Comparison of ENCODE assay signal across 26 mouse cellular contexts in the genomic region with DNA sequence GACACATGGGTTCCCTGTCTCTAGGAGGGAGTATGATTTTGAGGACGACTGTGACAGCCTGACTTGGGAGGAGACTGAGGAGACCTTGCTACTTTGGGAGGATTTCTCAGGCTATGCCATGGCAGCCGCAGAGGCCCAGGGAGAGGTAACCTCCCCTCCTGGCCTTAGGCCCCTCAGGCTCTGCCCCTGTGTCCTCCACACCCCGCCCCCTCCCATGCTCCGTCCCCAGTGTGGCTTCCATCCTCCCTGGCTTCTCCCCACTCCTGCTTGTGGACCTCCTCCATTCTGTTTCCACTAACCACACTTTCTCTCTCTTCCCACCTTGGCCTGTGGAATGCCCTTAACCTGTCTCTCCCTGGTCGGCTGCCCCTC. TPM values are rescaled to one million over a fixed set of nuclear protein-coding genes. Genes with fewer than 3 reads are reported as not detected.
A peak's percentile ranks its signal among the peaks of the same experiment; 100 is the strongest.
DNase-seq lines count a peak whose midpoint lies in the region; ATAC-seq and TF ChIP-seq lines count a peak whose summit lies in the region.
"Had no signal": no experiment of that assay in that cellular context is flagged by ENCODE, and none has a peak within 500 bp of the region (broad histone marks: within the 10 kb centered on the region; RNA-seq: fewer than 3 reads in every experiment).

No protein-coding gene starts in this region.

- no peak for TF ChIP-seq EP300 in liver, postnatal 0 days (IDR thresholded peaks at IDR 0.05; ENCODE audit: low read depth)

- 0 out of 2 replicates have a peak overlapping the region, but pooled peaks have one; percentile 18 for H3K27ac ChIP-seq in hindbrain, embryonic 12.5 days
- H3K27ac ChIP-seq in hindbrain, embryonic 13.5 days = no peak overlapping the region
- peak overlapping the region; percentile 41; the same call in 1 of the 2 replicates for H3K27ac ChIP-seq in liver, embryonic 12.5 days
- H3K27ac ChIP-seq in liver, postnatal 0 days (ENCODE audit: low read depth) = no peak overlapping the region
- peak overlapping the region; percentile 63 for H3K27ac ChIP-seq in liver, embryonic 13.5 days
- H3K27ac ChIP-seq: embryonic facial prominence, embryonic 13.5 days; heart, embryonic 15.5 days; liver, embryonic 14.5 days; lung, embryonic 15.5 days; midbrain, embryonic 12.5 days; stomach, embryonic 15.5 days had no signal

- no peaks in the 10 kb centered on the region for H3K9me3 ChIP-seq in hindbrain, embryonic 12.5 days (replicated peaks)
- H3K9me3 ChIP-seq in hindbrain, embryonic 13.5 days = no peaks in the 10 kb centered on the region
- no peaks in the 10 kb centered on the region for H3K9me3 ChIP-seq in liver, embryonic 12.5 days (replicated peaks)
- no peaks in the 10 kb centered on the region for H3K9me3 ChIP-seq in liver, postnatal 0 days (ENCODE audit: low read length)
- no peaks in the 10 kb centered on the region for H3K9me3 ChIP-seq in G1E (replicated peaks)
- no peaks in the 10 kb centered on the region for H3K9me3 ChIP-seq in liver, embryonic 13.5 days (replicated peaks)
- H3K9me3 ChIP-seq: embryonic facial prominence, embryonic 13.5 days; heart, embryonic 15.5 days; lung, embryonic 15.5 days; midbrain, embryonic 12.5 days; stomach, embryonic 15.5 days had no signal

- TF ChIP-seq CTCF in liver, postnatal 0 days (IDR thresholded peaks at IDR 0.05; ENCODE audit: low read depth) = no peak
- TF ChIP-seq CTCF in G1E (IDR thresholded peaks at IDR 0.05; ENCODE audit: low read depth, low read length) = no peak

- DNase-seq in liver, postnatal 0 days = no peak
- no peak for DNase-seq in G1E (ENCODE audit: low spot score)
- no peak for DNase-seq in liver, embryonic 13.5 days
- no peak for DNase-seq in left cerebral cortex, adult 9 months (ENCODE audit: low spot score in 2 of 2)
- DNase-seq: adrenal gland, postnatal 10 days; cerebellum, adult 8-10 months; cerebellum, postnatal 25 days; embryo, embryonic 11 days; kidney, adult 8-10 months; left cerebral cortex, postnatal 4 days; right cerebral cortex, postnatal 25 days; thymus, adult 2 months; thymus, postnatal 36 days had no signal

- peaks cover 35% of the 10 kb centered on the region for H3K36me3 ChIP-seq in hindbrain, embryonic 12.5 days
- peaks cover 63% of the 10 kb centered on the region for H3K36me3 ChIP-seq in hindbrain, embryonic 13.5 days
- peaks cover 77% of the 10 kb centered on the region for H3K36me3 ChIP-seq in liver, embryonic 12.5 days
- H3K36me3 ChIP-seq in liver, postnatal 0 days (replicated peaks; ENCODE audit: insufficient read depth, low read length) = peaks cover 20% of the 10 kb centered on the region
- peaks cover 95% of the 10 kb centered on the region for H3K36me3 ChIP-seq in G1E (replicated peaks)
- peaks cover 39% of the 10 kb centered on the region for H3K36me3 ChIP-seq in liver, embryonic 13.5 days

- H3K9ac ChIP-seq in hindbrain, embryonic 12.5 days = no peak overlapping the region
- H3K9ac ChIP-seq in hindbrain, embryonic 13.5 days = no peak overlapping the region; the same call in 1 of the 2 replicates
- peak overlapping the region; percentile 40; the same call in 1 of the 2 replicates for H3K9ac ChIP-seq in liver, embryonic 12.5 days
- no peak overlapping the region for H3K9ac ChIP-seq in liver, postnatal 0 days (replicated peaks)
- no peak overlapping the region for H3K9ac ChIP-seq in liver, embryonic 13.5 days
- H3K9ac ChIP-seq: heart, embryonic 15.5 days; liver, embryonic 14.5 days; lung, embryonic 15.5 days; midbrain, embryonic 12.5 days; stomach, embryonic 15.5 days had no signal

- WGBS in hindbrain, embryonic 12.5 days = 84% methylated on average over 5 of the region's 5 CpGs
- WGBS in hindbrain, embryonic 13.5 days = 78% methylated on average over 5 of the region's 5 CpGs
- 54% methylated on average over 5 of the region's 5 CpGs for WGBS in liver, embryonic 12.5 days (ENCODE audit: insufficient replicate concordance)
- WGBS in liver, postnatal 0 days (ENCODE audit: insufficient replicate concordance) = 56% methylated on average over 5 of the region's 5 CpGs
- 64% methylated on average over 5 of the region's 5 CpGs for WGBS in liver, embryonic 13.5 days (ENCODE audit: insufficient replicate concordance)

- no peak overlapping the region for H3K4me2 ChIP-seq in hindbrain, embryonic 12.5 days (replicated peaks)
- no peak overlapping the region for H3K4me2 ChIP-seq in hindbrain, embryonic 13.5 days
- H3K4me2 ChIP-seq in liver, embryonic 12.5 days = peak overlapping the region; percentile 38; the same call in 1 of the 2 replicates
- no peak overlapping the region for H3K4me2 ChIP-seq in liver, postnatal 0 days (ENCODE audit: low read depth, low read length)
- peak overlapping the region; percentile 40 for H3K4me2 ChIP-seq in liver, embryonic 13.5 days
- H3K4me2 ChIP-seq: embryonic facial prominence, embryonic 13.5 days; heart, embryonic 15.5 days; lung, embryonic 15.5 days; midbrain, embryonic 12.5 days; stomach, embryonic 15.5 days had no signal

- peaks cover 31% of the 10 kb centered on the region for H3K4me1 ChIP-seq in hindbrain, embryonic 12.5 days
- H3K4me1 ChIP-seq in hindbrain, embryonic 13.5 days (replicated peaks) = peaks cover 33% of the 10 kb centered on the region
- peaks cover 84% of the 10 kb centered on the region for H3K4me1 ChIP-seq in liver, embryonic 12.5 days
- H3K4me1 ChIP-seq in liver, postnatal 0 days (ENCODE audit: insufficient read depth) = peaks cover 14% of the 10 kb centered on the region
- H3K4me1 ChIP-seq in G1E (ENCODE audit: insufficient read depth, low read depth, low read length) = peaks cover 76% of the 10 kb centered on the region
- H3K4me1 ChIP-seq in liver, embryonic 13.5 days (replicated peaks) = peaks cover 86% of the 10 kb centered on the region

- no peak overlapping the region for H3K4me3 ChIP-seq in hindbrain, embryonic 12.5 days
- H3K4me3 ChIP-seq in hindbrain, embryonic 13.5 days = no peak overlapping the region
- H3K4me3 ChIP-seq in liver, embryonic 12.5 days = no peak overlapping the region
- H3K4me3 ChIP-seq in liver, postnatal 0 days (ENCODE audit: low read depth, low read length) = no peak overlapping the region
- peak overlapping the region; percentile 64; the same call in 1 of the 2 replicates for H3K4me3 ChIP-seq in G1E (ENCODE audit: low read depth, low read length)
- no peak overlapping the region for H3K4me3 ChIP-seq in liver, embryonic 13.5 days (replicated peaks)
- H3K4me3 ChIP-seq: embryonic facial prominence, embryonic 13.5 days; erythroblast, embryonic 14.5 days; heart, embryonic 15.5 days; lung, embryonic 15.5 days; midbrain, embryonic 12.5 days; stomach, embryonic 15.5 days had no signal

- H3K27me3 ChIP-seq in hindbrain, embryonic 12.5 days = no peaks in the 10 kb centered on the region
- no peaks in the 10 kb centered on the region for H3K27me3 ChIP-seq in hindbrain, embryonic 13.5 days
- no peaks in the 10 kb centered on the region for H3K27me3 ChIP-seq in liver, embryonic 12.5 days (replicated peaks)
- no peaks in the 10 kb centered on the region for H3K27me3 ChIP-seq in liver, postnatal 0 days (ENCODE audit: insufficient read depth, low read length)
- no peaks in the 10 kb centered on the region for H3K27me3 ChIP-seq in G1E (ENCODE audit: insufficient read depth, low read length)
- H3K27me3 ChIP-seq in liver, embryonic 13.5 days = no peaks in the 10 kb centered on the region
- H3K27me3 ChIP-seq: embryonic facial prominence, embryonic 13.5 days; heart, embryonic 15.5 days; lung, embryonic 15.5 days; midbrain, embryonic 12.5 days; stomach, embryonic 15.5 days had no signal

- ATAC-seq in hindbrain, embryonic 12.5 days (ENCODE audit: low FRiP score) = no peak
- no peak for ATAC-seq in hindbrain, embryonic 13.5 days (ENCODE audit: low FRiP score)
- ATAC-seq in liver, embryonic 12.5 days = no peak; the same call in 1 of the 2 replicates
- ATAC-seq in liver, postnatal 0 days = no peak
- no peak for ATAC-seq in G1E (ENCODE audit: extremely low read depth, insufficient number of reproducible peaks, low FRiP score, poor library complexity, severe bottlenecking)
- no peak for ATAC-seq in liver, embryonic 13.5 days (ENCODE audit: low read depth)
- ATAC-seq: CD4-positive, CD25-positive, alpha-beta regulatory T cell, adult 4 months; forebrain, embryonic 16.5 days; intestine, embryonic 16.5 days had no signal

RNA-seq across cellular contexts. Expression of a gene that starts 8.0 kb away (rescaled TPM):
- polyA plus RNA-seq in hindbrain, embryonic 12.5 days (2016; fragmentation: Nextera tagmentation; extraction: Ambion mirVana) = 19.2 and 21.3 TPM in 2 replicates
- polyA plus RNA-seq in hindbrain, embryonic 13.5 days (2015; fragmentation: Nextera tagmentation; extraction: Ambion mirVana) = 17.2 and 19.7 TPM in 2 replicates
- polyA plus RNA-seq in liver, embryonic 12.5 days (2016; fragmentation: Nextera tagmentation; extraction: Ambion mirVana) = 6.6 and 7.3 TPM in 2 replicates
- polyA plus RNA-seq in liver, postnatal 0 days (2015; fragmentation: Nextera tagmentation; extraction: Ambion mirVana) = 4.2 and 4.8 TPM in 2 replicates
- 20.4 and 25.1 TPM in 2 replicates for total RNA-seq in G1E (2014; fragmentation: Nextera tagmentation)
- 12.3 and 14.5 TPM in 2 replicates for total RNA-seq in G1E (2017)
- 26.9 and 31.7 TPM in 2 replicates for polyA plus RNA-seq in G1E (2012)
- polyA plus RNA-seq in liver, embryonic 13.5 days (2015; fragmentation: Nextera tagmentation; extraction: Ambion mirVana) = 3.7 and 3.9 TPM in 2 replicates

RNA-seq across cellular contexts. Expression of a gene that starts 13.3 kb away (rescaled TPM):
- 1,498 and 1,567 TPM in 2 replicates for polyA plus RNA-seq in hindbrain, embryonic 12.5 days (2016; fragmentation: Nextera tagmentation; extraction: Ambion mirVana)
- polyA plus RNA-seq in hindbrain, embryonic 13.5 days (2015; fragmentation: Nextera tagmentation; extraction: Ambion mirVana) = 1,320 and 1,327 TPM in 2 replicates
- polyA plus RNA-seq in liver, embryonic 12.5 days (2016; fragmentation: Nextera tagmentation; extraction: Ambion mirVana) = 1,499 and 1,575 TPM in 2 replicates
- 1,355 and 1,565 TPM in 2 replicates for polyA plus RNA-seq in liver, postnatal 0 days (2015; fragmentation: Nextera tagmentation; extraction: Ambion mirVana)
- total RNA-seq in G1E (2014; fragmentation: Nextera tagmentation) (10,890 and 12,360 TPM in 2 replicates), G1E (2017) (2,600 and 3,109 TPM in 2 replicates)
- polyA plus RNA-seq in G1E (2012) = 26,904 and 30,061 TPM in 2 replicates
- 1,179 and 1,220 TPM in 2 replicates for polyA plus RNA-seq in liver, embryonic 13.5 days (2015; fragmentation: Nextera tagmentation; extraction: Ambion mirVana)

RNA-seq across cellular contexts. Expression of a gene that starts 21.3 kb away (rescaled TPM):
- polyA plus RNA-seq in hindbrain, embryonic 12.5 days (2016; fragmentation: Nextera tagmentation; extraction: Ambion mirVana) = 48.1 and 54.2 TPM in 2 replicates
- 47.9 and 48.6 TPM in 2 replicates for polyA plus RNA-seq in hindbrain, embryonic 13.5 days (2015; fragmentation: Nextera tagmentation; extraction: Ambion mirVana)
- polyA plus RNA-seq in liver, embryonic 12.5 days (2016; fragmentation: Nextera tagmentation; extraction: Ambion mirVana) = 83.1 and 85.3 TPM in 2 replicates
- polyA plus RNA-seq in liver, postnatal 0 days (2015; fragmentation: Nextera tagmentation; extraction: Ambion mirVana) = 23.2 and 24.8 TPM in 2 replicates
- total RNA-seq in G1E (2014; fragmentation: Nextera tagmentation) (56.9 and 61.0 TPM in 2 replicates), G1E (2017) (87.7 and 89.2 TPM in 2 replicates)
- polyA plus RNA-seq in G1E (2012) = 53.4 and 90.0 TPM in 2 replicates
- 60.6 and 65.5 TPM in 2 replicates for polyA plus RNA-seq in liver, embryonic 13.5 days (2015; fragmentation: Nextera tagmentation; extraction: Ambion mirVana)

RNA-seq across cellular contexts. Expression of a gene that starts 38.5 kb away (rescaled TPM):
- polyA plus RNA-seq in hindbrain, embryonic 12.5 days (2016; fragmentation: Nextera tagmentation; extraction: Ambion mirVana) = 140 and 142 TPM in 2 replicates
- polyA plus RNA-seq in hindbrain, embryonic 13.5 days (2015; fragmentation: Nextera tagmentation; extraction: Ambion mirVana) = 56.7 and 62.9 TPM in 2 replicates
- polyA plus RNA-seq in liver, embryonic 12.5 days (2016; fragmentation: Nextera tagmentation; extraction: Ambion mirVana) = 132 and 138 TPM in 2 replicates
- 33.5 and 39.1 TPM in 2 replicates for polyA plus RNA-seq in liver, postnatal 0 days (2015; fragmentation: Nextera tagmentation; extraction: Ambion mirVana)
- total RNA-seq in G1E (2014; fragmentation: Nextera tagmentation) (494 and 557 TPM in 2 replicates), G1E (2017) (211 and 243 TPM in 2 replicates)
- polyA plus RNA-seq in G1E (2012) = 269 and 275 TPM in 2 replicates
- polyA plus RNA-seq in liver, embryonic 13.5 days (2015; fragmentation: Nextera tagmentation; extraction: Ambion mirVana) = 94.5 and 101 TPM in 2 replicates

RNA-seq across cellular contexts. Expression of a gene that starts 38.6 kb away (rescaled TPM):
- 163 and 165 TPM in 2 replicates for polyA plus RNA-seq in hindbrain, embryonic 12.5 days (2016; fragmentation: Nextera tagmentation; extraction: Ambion mirVana)
- 158 and 164 TPM in 2 replicates for polyA plus RNA-seq in hindbrain, embryonic 13.5 days (2015; fragmentation: Nextera tagmentation; extraction: Ambion mirVana)
- 211 and 222 TPM in 2 replicates for polyA plus RNA-seq in liver, embryonic 12.5 days (2016; fragmentation: Nextera tagmentation; extraction: Ambion mirVana)
- 210 and 215 TPM in 2 replicates for polyA plus RNA-seq in liver, postnatal 0 days (2015; fragmentation: Nextera tagmentation; extraction: Ambion mirVana)
- total RNA-seq in G1E (2014; fragmentation: Nextera tagmentation) (51.3 and 59.6 TPM in 2 replicates), G1E (2017) (143 and 156 TPM in 2 replicates)
- polyA plus RNA-seq in G1E (2012) = 114 and 162 TPM in 2 replicates
- polyA plus RNA-seq in liver, embryonic 13.5 days (2015; fragmentation: Nextera tagmentation; extraction: Ambion mirVana) = 217 and 225 TPM in 2 replicates

Comparison
In these comparisons a context has a peak if more than half of its experiments do, and no peak if none do; other contexts are left out.
1. H3K27ac ChIP-seq: peak in hindbrain, embryonic 12.5 days (single experiment), liver, embryonic 12.5 days (single experiment) and liver, embryonic 13.5 days (single experiment); none in hindbrain, embryonic 13.5 days (single experiment) and liver, postnatal 0 days (single experiment).
2. H3K4me2 ChIP-seq: peak in liver, embryonic 12.5 days (single experiment) and liver, embryonic 13.5 days (single experiment); none in hindbrain, embryonic 12.5 days (single experiment), hindbrain, embryonic 13.5 days (single experiment) and liver, postnatal 0 days (single experiment).
3. RNA of a gene that starts 13.3 kb away (polyA plus RNA-seq): 26,904 to 30,061 TPM in G1E; 1,499 to 1,575 TPM in liver, embryonic 12.5 days, 1,498 to 1,567 TPM in hindbrain, embryonic 12.5 days, 1,355 to 1,565 TPM in liver, postnatal 0 days, 1,320 to 1,327 TPM in hindbrain, embryonic 13.5 days and 1,179 to 1,220 TPM in liver, embryonic 13.5 days; every median in the first group is over 10 times any median in the second.